Mouse (Mus musculus) midbrain, embryonic 12.5 days (tissue): ENCODE data around the gene Mamdc4. TPM values are rescaled to one million over a fixed set of nuclear protein-coding genes. Genes with fewer than 3 reads are reported as not detected.

Experiments
- ATAC-seq: fragments of 200-750 bp; cut with Nextera tagmentation; 2 replicates; pipeline ENCODE4 v1.8.0; 2017; ENCODE audit warnings: low read depth, moderate TSS enrichment, moderate library complexity; ENCODE audit not compliant: low FRiP score
- H3K27ac ChIP-seq: fragments of 300-500 bp; sonication (generic); replicated peaks from 2 replicates; pipeline ENCODE4 v1.5.1; 2016; ENCODE audit warnings: mild to moderate bottlenecking
- H3K27me3 ChIP-seq: fragments of 300-500 bp; sonication (generic); 2 replicates; pipeline ENCODE4 v1.6.1; 2016; ENCODE audit warnings: mild to moderate bottlenecking
- H3K36me3 ChIP-seq: fragments of 300-500 bp; sonication (generic); 2 replicates; pipeline ENCODE4 v1.6.1; 2016
- H3K4me1 ChIP-seq: fragments of 300-500 bp; sonication (generic); 2 replicates; pipeline ENCODE4 v1.6.1; 2016
- H3K4me2 ChIP-seq: fragments of 300-500 bp; sonication (generic); replicated peaks from 2 replicates; pipeline ENCODE4 v1.6.1; 2016; ENCODE audit warnings: mild to moderate bottlenecking, moderate library complexity
- H3K4me3 ChIP-seq: fragments of 300-500 bp; sonication (generic); 2 replicates; pipeline ENCODE4 v1.5.1; 2016; ENCODE audit warnings: mild to moderate bottlenecking
- H3K9ac ChIP-seq: fragments of 300-500 bp; sonication (generic); replicated peaks from 2 replicates; pipeline ENCODE4 v1.6.1; 2016; ENCODE audit warnings: mild to moderate bottlenecking, moderate library complexity
- H3K9me3 ChIP-seq: fragments of 300-500 bp; sonication (generic); 2 replicates; pipeline ENCODE4 v1.6.1; 2016; ENCODE audit warnings: mild to moderate bottlenecking
- WGBS: fragments of 180-500 bp; shearing (Covaris S2); methylation state at CpG from one replicate; pipeline ENCODE4 v1.1.7; 2016; 5-methylcytosine and 5-hydroxymethylcytosine counted together
- polyA plus RNA-seq: library from polyadenylated mRNA; unstranded; fragments of >200 nt; fragmentation: Nextera tagmentation; extraction: Ambion mirVana; gene quantifications from 2 replicates; pipeline ENCODE4 v1.2.1, GENCODE M21; 2016

Gene Mamdc4
- polyA plus RNA-seq, 1 experiment from 2014 or later: 5.1 TPM

DNA sequence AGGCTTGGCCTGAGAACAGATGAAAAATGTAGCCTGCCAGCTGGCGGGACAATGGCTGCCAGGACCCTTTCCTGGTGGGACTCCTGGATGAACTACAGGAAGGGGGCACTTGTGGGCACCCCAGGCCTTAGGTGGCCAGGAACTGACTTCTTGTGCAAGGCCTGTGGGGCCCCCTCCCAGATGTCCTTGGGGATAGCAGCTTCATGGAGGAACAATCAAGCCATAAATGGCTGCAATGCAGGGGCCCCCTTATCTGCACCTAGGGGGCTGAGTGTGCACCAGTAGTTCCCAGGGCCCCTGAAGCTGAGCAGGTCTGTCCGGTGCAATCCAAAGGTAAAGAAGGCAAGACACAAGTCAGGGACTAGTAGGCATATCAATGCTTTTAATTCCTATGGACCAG lies 1.6 kb downstream of the Mamdc4 start:
- H3K4me1 ChIP-seq: peaks cover 36% of the 10 kb centered on the region
- H3K36me3 ChIP-seq: peaks cover 40% of the 10 kb centered on the region
- WGBS: 93% methylated on average over 2 of the region's 2 CpGs
- no peak overlapping the region for H3K27ac ChIP-seq
- 0 out of 2 replicates have a peak overlapping the region, but pooled peaks have one; percentile 94 for H3K4me2 ChIP-seq
- H3K9me3 ChIP-seq: no peaks in the 10 kb centered on the region
- no peak for ATAC-seq
- H3K4me3 ChIP-seq: peak overlapping the region; percentile 58
- H3K9ac ChIP-seq: peak overlapping the region; percentile 15; the same call in 1 of the 2 replicates
- peaks cover 25% of the 10 kb centered on the region for H3K27me3 ChIP-seq

DNA sequence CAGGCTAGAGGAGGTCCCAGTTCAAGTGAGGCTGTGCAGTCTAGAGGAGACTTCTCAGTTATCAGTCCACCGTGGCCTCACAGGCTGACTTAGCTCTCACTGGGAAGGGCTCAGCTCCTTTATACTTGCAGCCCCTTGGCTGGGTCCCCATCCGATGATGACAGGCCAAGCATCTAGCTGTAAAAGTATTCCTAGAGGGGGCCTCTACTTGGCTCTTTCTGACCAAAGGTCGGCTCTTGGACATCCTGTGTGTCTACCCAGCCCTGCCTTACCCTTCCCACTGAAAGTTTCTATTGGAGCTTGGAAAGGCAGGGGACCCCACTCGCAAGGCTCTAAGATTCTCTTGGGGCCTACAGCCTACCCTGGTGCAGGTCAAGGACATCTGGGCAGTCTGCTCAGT lies 3.4 kb downstream of the Mamdc4 start:
- Histone ChIP-seq H3K9ac (no peak overlapping the region), H3K36me3 (peaks cover 53% of the 10 kb centered on the region), H3K27ac (no peak overlapping the region)

DNA sequence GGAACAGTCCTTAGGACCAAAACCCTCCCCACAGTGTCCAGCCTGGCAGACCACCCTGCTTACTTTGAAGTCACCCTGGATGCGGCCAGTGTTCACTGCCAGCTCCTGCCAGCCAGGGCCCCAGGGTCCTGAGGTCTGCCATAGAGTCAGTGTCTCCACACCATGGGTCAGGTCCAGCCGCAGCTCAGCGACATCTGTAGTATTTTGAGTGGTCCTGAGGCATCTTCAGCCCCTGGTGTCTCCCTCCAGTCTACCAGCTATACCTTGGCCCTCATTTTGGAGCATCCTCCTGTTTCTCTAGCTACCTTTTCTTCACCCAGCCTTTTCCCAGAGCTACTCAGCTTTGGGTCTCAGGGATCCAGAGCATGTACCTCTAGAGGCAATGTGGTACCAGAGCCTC lies 5.3 kb downstream of the Mamdc4 start:
- H3K9me3 ChIP-seq: no peaks in the 10 kb centered on the region
- no peaks in the 10 kb centered on the region for H3K27me3 ChIP-seq
- peaks cover 15% of the 10 kb centered on the region for H3K4me1 ChIP-seq
- ATAC-seq: no peak
- no peak overlapping the region for H3K4me2 ChIP-seq
- WGBS: 92% methylated on average over 3 of the region's 3 CpGs
- H3K36me3 ChIP-seq: peaks cover 69% of the 10 kb centered on the region
- H3K9ac ChIP-seq: no peak overlapping the region
- H3K4me3 ChIP-seq: no peak overlapping the region
- no peak overlapping the region for H3K27ac ChIP-seq

More for the DNA sequence above, 3.4 kb downstream of the Mamdc4 start:
- Histone ChIP-seq H3K4me2 (no peak overlapping the region), H3K9me3 (no peaks in the 10 kb centered on the region), H3K4me3 (no peak overlapping the region), H3K27me3 (peaks cover 7% of the 10 kb centered on the region), H3K4me1 (peaks cover 26% of the 10 kb centered on the region)
- no peak for ATAC-seq
- WGBS: 99% methylated on average over 4 of the region's 4 CpGs

DNA sequence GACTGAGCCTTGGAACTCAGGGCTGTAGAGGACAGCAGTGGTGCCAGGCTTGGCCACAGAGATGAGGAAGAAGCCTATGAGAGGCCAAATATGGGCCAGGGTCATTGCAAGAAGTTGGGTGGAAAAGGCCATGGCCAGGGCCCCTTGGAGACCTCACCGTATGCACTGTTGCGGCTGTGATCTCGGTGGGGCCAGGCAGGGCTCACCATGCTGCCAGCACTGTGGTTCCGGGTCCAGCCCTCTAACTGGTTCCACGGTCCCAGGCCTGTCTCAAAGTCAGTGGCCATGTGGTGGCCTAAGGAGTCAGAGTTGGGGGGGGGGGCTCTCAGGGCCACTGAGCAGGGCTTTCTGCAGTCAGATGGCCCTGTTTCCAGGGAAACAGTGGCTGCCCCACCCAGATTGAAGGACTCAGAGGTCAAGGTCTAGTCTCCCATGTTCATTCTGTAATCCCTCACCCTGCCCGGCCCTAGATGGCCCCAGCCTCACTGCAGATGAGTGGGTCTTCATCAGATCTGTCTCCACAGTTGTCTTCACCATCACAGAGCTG lies 6.1 kb downstream of the Mamdc4 start:
- WGBS: 81% methylated on average over 6 of the region's 6 CpGs
- H3K27ac ChIP-seq: no peak overlapping the region

GRCm38 (mm10) chr2:25566558-25566957 lies 8.1 kb downstream of the Mamdc4 start:
- 92% methylated on average over 6 of the region's 6 CpGs for WGBS
- H3K9ac ChIP-seq: no peak overlapping the region
- H3K36me3 ChIP-seq: peaks cover 83% of the 10 kb centered on the region
- H3K27me3 ChIP-seq: no peaks in the 10 kb centered on the region
- no peaks in the 10 kb centered on the region for H3K4me1 ChIP-seq
- H3K4me2 ChIP-seq: no peak overlapping the region
- H3K27ac ChIP-seq: no peak overlapping the region; the same call in 1 of the 2 replicates
- no peak overlapping the region for H3K4me3 ChIP-seq
- ATAC-seq: no peak
- no peaks in the 10 kb centered on the region for H3K9me3 ChIP-seq

More for the DNA sequence above, 6.1 kb downstream of the Mamdc4 start:
- peaks cover 8% of the 10 kb centered on the region for H3K4me1 ChIP-seq
- no peaks in the 10 kb centered on the region for H3K9me3 ChIP-seq
- ATAC-seq: no peak
- peaks cover 77% of the 10 kb centered on the region for H3K36me3 ChIP-seq
- no peaks in the 10 kb centered on the region for H3K27me3 ChIP-seq
- no peak overlapping the region for H3K9ac ChIP-seq
- H3K4me3 ChIP-seq: no peak overlapping the region
- H3K4me2 ChIP-seq: no peak overlapping the region

GRCm38 (mm10) chr2:25565741-25566140 lies 8.9 kb downstream of the Mamdc4 start:
- H3K36me3 ChIP-seq: peaks cover 85% of the 10 kb centered on the region
- H3K9ac ChIP-seq: no peak overlapping the region
- no peak overlapping the region for H3K27ac ChIP-seq
- H3K4me3 ChIP-seq: no peak overlapping the region
- H3K4me1 ChIP-seq: no peaks in the 10 kb centered on the region
- H3K9me3 ChIP-seq: no peaks in the 10 kb centered on the region
- H3K4me2 ChIP-seq: no peak overlapping the region
- WGBS: 86% methylated on average over 8 of the region's 8 CpGs
- H3K27me3 ChIP-seq: no peaks in the 10 kb centered on the region
- no peak for ATAC-seq

- no peak for ATAC-seq
These were observed 12.7 kb downstream of the Mamdc4 start for GRCm38 (mm10) chr2:25561946-25562345.

GRCm38 (mm10) chr2:25560551-25560950 lies 14.1 kb downstream of the Mamdc4 start:
- ATAC-seq: no peak
- H3K9ac ChIP-seq: no peak overlapping the region
- H3K4me1 ChIP-seq: peaks cover 21% of the 10 kb centered on the region
- H3K36me3 ChIP-seq: peaks cover 53% of the 10 kb centered on the region
- H3K27me3 ChIP-seq: no peaks in the 10 kb centered on the region
- no peaks in the 10 kb centered on the region for H3K9me3 ChIP-seq
- 91% methylated on average over 8 of the region's 8 CpGs for WGBS
- no peak overlapping the region for H3K27ac ChIP-seq
- H3K4me2 ChIP-seq: no peak overlapping the region
- H3K4me3 ChIP-seq: no peak overlapping the region

More at GRCm38 (mm10) chr2:25561946-25562345, 12.7 kb downstream of the Mamdc4 start:
- 85% methylated on average over 9 of the region's 9 CpGs for WGBS
- peaks cover 60% of the 10 kb centered on the region for H3K36me3 ChIP-seq
- H3K27me3 ChIP-seq: no peaks in the 10 kb centered on the region
- no peak overlapping the region for H3K4me2 ChIP-seq
- H3K9ac ChIP-seq: 0 out of 2 replicates have a peak overlapping the region, but pooled peaks have one; percentile 11
- no peaks in the 10 kb centered on the region for H3K9me3 ChIP-seq
- H3K27ac ChIP-seq: no peak overlapping the region
- peaks cover 17% of the 10 kb centered on the region for H3K4me1 ChIP-seq
- H3K4me3 ChIP-seq: no peak overlapping the region

- H3K9ac ChIP-seq: peak overlapping the region; percentile 98
- peak overlapping the region; percentile 98 for H3K4me3 ChIP-seq
- H3K36me3 ChIP-seq: peaks cover 36% of the 10 kb centered on the region
- no peaks in the 10 kb centered on the region for H3K27me3 ChIP-seq
- peaks cover 21% of the 10 kb centered on the region for H3K4me1 ChIP-seq
- H3K27ac ChIP-seq: no peak overlapping the region
- peak overlapping the region; percentile 93 for H3K4me2 ChIP-seq
- 78% methylated on average over 6 of the region's 6 CpGs for WGBS
- no peak for ATAC-seq
- no peaks in the 10 kb centered on the region for H3K9me3 ChIP-seq
These were observed 15.9 kb downstream of the Mamdc4 start for GRCm38 (mm10) chr2:25558774-25559173.

- peak overlapping the region; percentile 93 for H3K4me2 ChIP-seq
- H3K27me3 ChIP-seq: no peaks in the 10 kb centered on the region
- peak overlapping the region; percentile 98 for H3K4me3 ChIP-seq
- peak overlapping the region; percentile 81 for H3K27ac ChIP-seq
- under 1% methylated on average over 24 of the region's 24 CpGs for WGBS
- no peaks in the 10 kb centered on the region for H3K9me3 ChIP-seq
- H3K36me3 ChIP-seq: peaks cover 28% of the 10 kb centered on the region
- H3K9ac ChIP-seq: peak overlapping the region; percentile 98
- no peak; the same call in 1 of the 2 replicates for ATAC-seq
- H3K4me1 ChIP-seq: peaks cover 21% of the 10 kb centered on the region
These were observed 16.7 kb downstream of the Mamdc4 start for GRCm38 (mm10) chr2:25557964-25558360.

DNA sequence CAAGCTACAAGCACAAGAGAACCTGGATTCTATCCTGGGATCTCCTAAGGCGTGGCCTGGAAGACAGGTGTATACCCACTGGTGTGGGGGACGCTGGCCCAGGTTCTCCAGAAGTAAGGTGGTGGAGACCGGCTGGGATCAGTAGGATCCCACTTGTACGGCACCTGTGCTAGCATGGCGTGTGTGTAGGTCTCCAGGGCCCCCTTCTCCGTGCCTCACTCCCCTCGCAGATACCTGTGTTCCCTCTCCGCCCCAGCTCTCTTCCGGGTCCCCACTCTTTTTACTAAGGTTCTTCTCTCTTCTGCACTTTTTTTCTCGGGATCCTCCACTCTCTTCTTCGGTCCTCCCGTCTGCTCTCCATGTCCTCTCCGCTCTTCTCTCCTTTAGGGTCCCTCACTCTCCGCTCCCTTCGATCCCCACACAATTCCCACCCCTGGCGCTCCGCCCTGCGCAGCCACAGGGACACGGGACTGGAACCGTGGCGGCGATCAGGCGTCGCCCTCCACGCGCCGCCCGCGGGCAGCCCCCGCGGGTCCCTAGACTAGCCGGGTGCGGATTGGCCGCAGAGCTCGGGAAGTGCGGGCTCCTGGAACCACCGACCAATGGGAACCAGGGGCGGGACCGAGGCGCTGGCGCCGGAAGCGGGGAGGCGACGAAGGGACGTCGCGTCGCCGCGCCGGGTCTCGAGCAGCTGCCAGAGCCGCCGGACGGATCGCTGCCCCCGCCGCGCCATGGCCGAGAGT lies 17.3 kb downstream of the Mamdc4 start, which contains the start of gene Edf1:
TSS of gene Edf1 (plus strand) at position 627 of the 743 bp plus-strand sequence.
- peak within 1 kb of the TSS; percentile 98 for H3K4me3 ChIP-seq
- under 1% methylated on average over 61 of the region's 61 CpGs for WGBS
- peak within 1 kb of the TSS; percentile 93 for H3K4me2 ChIP-seq
- H3K4me1 ChIP-seq: peaks cover 21% of the 10 kb centered on the region
- peaks cover 22% of the 10 kb centered on the region for H3K36me3 ChIP-seq
- no peaks in the 10 kb centered on the region for H3K9me3 ChIP-seq
- peak within 1 kb of the TSS; percentile 81 for H3K27ac ChIP-seq
- peak within 1 kb of the TSS; percentile 98 for H3K9ac ChIP-seq
- ATAC-seq: peak; percentile 99
- no peaks in the 10 kb centered on the region for H3K27me3 ChIP-seq

- H3K4me2 ChIP-seq: peak overlapping the region; percentile 93; the same call in 1 of the 2 replicates
- peaks cover 11% of the 10 kb centered on the region for H3K36me3 ChIP-seq
- H3K4me1 ChIP-seq: peaks cover 21% of the 10 kb centered on the region
- H3K27ac ChIP-seq: no peak overlapping the region
- no peak overlapping the region for H3K9ac ChIP-seq
- no peaks in the 10 kb centered on the region for H3K27me3 ChIP-seq
- WGBS: 58% methylated on average over 1 of the region's 1 CpGs
- no peak for ATAC-seq
- H3K4me3 ChIP-seq: no peak overlapping the region
- H3K9me3 ChIP-seq: no peaks in the 10 kb centered on the region
These were observed 18.3 kb downstream of the Mamdc4 start for GRCm38 (mm10) chr2:25556296-25556695.
